Mouse (Mus musculus): ENCODE measurements around the gene Fam83e. TPM values are rescaled to one million over a fixed set of nuclear protein-coding genes. Genes with fewer than 3 reads are reported as not detected.

Fam83e gene
- polyA plus RNA-seq, 1 experiment from 2014 or later = 0.47 TPM

DNA sequence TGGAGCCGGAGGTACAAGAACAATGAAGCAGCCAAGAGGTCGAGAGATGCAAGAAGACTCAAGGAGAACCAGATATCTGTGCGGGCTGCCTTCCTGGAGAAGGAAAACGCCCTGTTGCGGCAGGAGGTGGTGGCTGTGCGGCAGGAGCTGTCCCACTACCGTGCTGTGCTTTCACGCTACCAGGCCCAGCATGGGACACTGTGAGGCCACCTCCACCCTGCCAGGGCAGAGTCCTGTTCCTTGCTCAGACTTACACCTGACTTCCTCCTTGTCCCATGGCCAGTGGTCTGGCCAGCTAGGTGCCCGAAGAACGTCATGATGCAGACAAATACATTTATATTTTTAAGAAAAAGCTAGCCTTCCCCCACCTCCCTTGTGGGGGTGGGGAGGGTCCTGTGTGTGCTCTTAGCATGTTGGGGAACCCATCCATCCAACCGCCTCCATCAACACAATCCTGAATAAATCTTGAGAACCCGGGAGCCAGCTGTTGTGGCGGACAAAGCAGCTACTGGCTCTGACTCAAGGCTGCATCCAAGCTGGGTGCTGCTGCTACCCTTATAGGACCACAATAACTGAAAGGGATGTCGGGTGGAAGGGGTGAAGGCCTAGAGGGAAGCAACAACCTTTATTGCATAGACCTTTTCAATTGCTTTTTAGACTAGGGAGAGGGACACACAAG, 11.2 kb upstream of the Fam83e start:
- Histone ChIP-seq H3K27ac (no peak overlapping the region), H3K9me3 (replicated peaks) (no peaks in the 10 kb centered on the region), H3K4me3 (replicated peaks) (no peak overlapping the region), H3K4me1 (replicated peaks) (peaks cover 71% of the 10 kb centered on the region), H3K4me2 (no peak overlapping the region), H3K27me3 (no peaks in the 10 kb centered on the region), H3K9ac (no peak overlapping the region), H3K36me3 (peaks cover 45% of the 10 kb centered on the region)
- DNase-seq (no peak), ATAC-seq (ENCODE audit: low read depth) (no peak)
- 69% methylated on average over 14 of the region's 14 CpGs for WGBS (ENCODE audit: insufficient replicate concordance)

DNA sequence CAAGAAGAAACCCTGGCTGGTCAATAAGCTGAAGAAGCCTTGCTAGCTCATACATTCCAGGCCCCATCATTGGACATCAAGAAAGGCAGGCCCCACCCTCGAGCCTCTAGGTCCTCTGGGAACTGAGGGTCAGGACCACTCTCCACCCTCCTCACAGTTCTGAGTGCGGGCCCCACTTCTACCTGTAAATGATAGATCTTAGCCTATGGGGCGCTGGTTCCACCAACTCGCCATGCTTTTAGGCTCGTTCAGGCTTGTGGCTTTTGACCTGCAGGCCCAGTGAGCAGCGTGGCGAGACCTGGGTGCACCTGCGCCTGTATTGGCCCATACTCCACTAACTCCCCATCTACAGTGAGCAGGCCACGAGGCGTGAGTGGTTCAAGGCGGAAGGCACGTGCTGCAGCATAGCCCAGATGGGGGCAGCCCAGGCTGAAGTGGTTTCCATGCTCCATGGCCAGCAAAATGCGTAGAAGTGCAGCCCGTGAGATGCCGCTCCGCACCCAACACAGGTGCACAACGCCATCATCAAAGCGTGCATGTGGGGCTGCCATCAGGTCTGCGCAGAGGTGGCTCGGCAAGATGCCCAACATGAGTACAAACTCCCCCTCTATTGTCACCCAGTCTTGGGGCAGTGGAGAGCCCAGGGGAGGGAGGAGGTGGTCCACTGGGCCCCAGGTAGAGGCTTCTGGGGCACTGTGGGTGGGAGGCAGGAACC, 10.4 kb upstream of the Fam83e start:
- peaks cover 45% of the 10 kb centered on the region for H3K36me3 ChIP-seq

GRCm38 (mm10) chr7:45711316-45712021, 9.5 kb upstream of the Fam83e start:
- DNase-seq (no peak), ATAC-seq (ENCODE audit: low read depth) (no peak)
- no peaks in the 10 kb centered on the region for H3K9me3 ChIP-seq (replicated peaks)
- no peak overlapping the region for H3K4me3 ChIP-seq (replicated peaks)
- H3K9ac ChIP-seq = no peak overlapping the region
- H3K4me1 ChIP-seq (replicated peaks) = peaks cover 69% of the 10 kb centered on the region
- 85% methylated on average over 24 of the region's 24 CpGs for WGBS (ENCODE audit: insufficient replicate concordance)
- no peak overlapping the region for H3K27ac ChIP-seq
- H3K4me2 ChIP-seq = no peak overlapping the region
- no peaks in the 10 kb centered on the region for H3K27me3 ChIP-seq
- H3K36me3 ChIP-seq = peaks cover 45% of the 10 kb centered on the region

More for the DNA sequence above, 10.4 kb upstream of the Fam83e start:
- H3K4me1 ChIP-seq (replicated peaks) = peaks cover 69% of the 10 kb centered on the region
- no peaks in the 10 kb centered on the region for H3K27me3 ChIP-seq
- DNase-seq (no peak), ATAC-seq (ENCODE audit: low read depth) (no peak)
- no peak overlapping the region for H3K27ac ChIP-seq
- no peak overlapping the region for H3K4me3 ChIP-seq (replicated peaks)
- H3K4me2 ChIP-seq = no peak overlapping the region
- H3K9ac ChIP-seq = no peak overlapping the region
- H3K9me3 ChIP-seq (replicated peaks) = no peaks in the 10 kb centered on the region
- WGBS (ENCODE audit: insufficient replicate concordance) = 85% methylated on average over 20 of the region's 20 CpGs

DNA sequence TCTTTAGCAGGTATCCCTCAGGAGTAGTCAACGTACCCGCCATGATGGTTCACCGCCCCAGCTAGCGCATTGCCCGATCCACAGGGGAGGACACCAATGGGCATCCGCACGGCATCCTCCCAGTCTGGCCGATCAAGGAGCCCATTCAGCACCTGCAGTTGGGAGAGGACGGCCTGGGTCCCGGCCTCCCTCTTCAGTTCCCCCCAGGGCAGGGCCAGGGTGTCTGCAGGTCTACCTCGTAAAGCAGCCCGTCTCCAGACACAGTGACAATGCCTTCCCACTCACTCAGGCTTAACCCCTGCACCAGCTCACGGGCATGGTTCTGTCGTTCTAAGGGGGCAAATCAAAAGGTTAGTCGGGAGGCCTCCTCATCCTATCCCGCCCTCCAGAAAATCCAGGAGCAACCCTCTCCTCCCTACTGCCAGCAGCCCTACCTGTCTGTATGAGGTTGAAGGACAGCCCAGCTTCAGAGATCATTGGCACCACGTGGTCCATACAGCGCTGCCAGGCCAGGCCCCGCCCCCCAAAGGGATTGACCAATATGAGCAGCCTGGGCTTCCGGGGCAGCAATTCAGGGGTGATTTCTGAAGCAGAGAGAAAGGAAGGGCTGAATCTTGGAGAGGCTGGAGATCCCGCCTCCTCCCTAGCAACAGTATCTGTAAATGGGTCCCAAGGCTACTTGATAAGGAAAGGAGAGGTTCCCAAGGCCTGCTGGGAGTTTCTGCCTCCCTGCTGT, 8.8 kb upstream of the Fam83e start:
- Histone ChIP-seq H3K9ac (no peak overlapping the region), H3K9me3 (replicated peaks) (no peaks in the 10 kb centered on the region), H3K4me2 (no peak overlapping the region), H3K27me3 (no peaks in the 10 kb centered on the region), H3K27ac (no peak overlapping the region), H3K36me3 (peaks cover 45% of the 10 kb centered on the region), H3K4me1 (replicated peaks) (peaks cover 69% of the 10 kb centered on the region), H3K4me3 (replicated peaks) (no peak overlapping the region)
- WGBS (ENCODE audit: insufficient replicate concordance) = 85% methylated on average over 21 of the region's 21 CpGs
- no peak for ATAC-seq (ENCODE audit: low read depth)
- no peak for DNase-seq

DNA sequence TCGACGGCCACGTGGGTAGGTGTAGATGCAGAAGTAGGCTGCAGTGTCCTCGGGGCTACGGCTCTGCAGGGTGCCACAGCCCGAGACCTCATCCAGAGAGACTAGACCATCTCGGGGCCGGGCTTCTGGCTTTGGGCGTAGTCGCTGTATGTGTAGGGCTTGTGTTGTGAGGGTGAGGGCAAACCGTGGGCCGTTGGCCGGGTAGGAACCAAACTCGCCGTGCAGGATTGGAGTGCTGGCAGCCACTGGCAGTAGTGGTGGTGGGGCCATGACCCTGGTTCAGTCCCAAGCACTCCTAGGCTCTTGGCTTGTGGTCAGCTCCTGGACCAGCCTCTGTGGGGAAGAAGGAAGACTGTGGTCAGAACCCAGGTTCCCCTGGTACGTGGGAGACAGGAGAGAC, 7.6 kb upstream of the Fam83e start:
- H3K9me3 ChIP-seq (replicated peaks) = no peaks in the 10 kb centered on the region
- H3K4me3 ChIP-seq (replicated peaks) = no peak overlapping the region
- H3K27ac ChIP-seq = no peak overlapping the region
- no peak overlapping the region for H3K4me2 ChIP-seq
- H3K9ac ChIP-seq = no peak overlapping the region
- DNase-seq = no peak
- peaks cover 45% of the 10 kb centered on the region for H3K36me3 ChIP-seq
- H3K4me1 ChIP-seq (replicated peaks) = peaks cover 58% of the 10 kb centered on the region
- ATAC-seq (ENCODE audit: low read depth) = no peak
- H3K27me3 ChIP-seq = no peaks in the 10 kb centered on the region
- 83% methylated on average over 16 of the region's 16 CpGs for WGBS (ENCODE audit: insufficient replicate concordance)

DNA sequence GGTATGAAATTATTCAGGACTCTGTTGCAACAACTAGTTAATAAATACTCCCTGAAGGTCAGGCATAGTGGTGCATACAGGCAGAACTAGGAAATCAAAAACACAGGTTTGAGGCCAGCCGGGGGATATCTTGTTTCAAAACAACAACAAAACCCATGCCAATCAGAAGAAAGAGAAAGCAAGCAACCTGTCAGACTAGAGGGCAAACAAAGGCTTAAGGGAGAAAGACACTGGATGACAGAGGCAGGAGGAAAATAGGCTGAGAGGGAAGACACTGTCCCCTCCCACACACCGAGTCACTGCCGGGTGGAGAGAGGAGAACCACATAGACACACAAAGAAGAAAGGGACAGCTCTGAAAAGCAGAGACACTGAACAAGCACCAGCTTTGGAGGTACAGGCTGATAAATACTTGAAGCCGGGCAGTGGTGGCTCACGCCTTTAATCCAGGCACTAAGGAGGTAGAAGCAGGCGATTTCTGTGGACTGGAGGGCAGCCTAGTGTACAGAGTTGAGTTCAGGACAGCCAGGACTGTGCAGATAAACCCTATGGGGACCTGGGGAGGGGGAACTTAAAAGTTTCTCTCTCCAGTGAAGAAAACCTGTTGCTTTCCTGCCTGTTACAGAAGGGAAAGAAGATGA, 7.0 kb upstream of the Fam83e start:
- 78% methylated on average over 6 of the region's 6 CpGs for WGBS (ENCODE audit: insufficient replicate concordance)
- Histone ChIP-seq H3K27me3 (no peaks in the 10 kb centered on the region), H3K4me2 (peak overlapping the region; percentile 96), H3K4me3 (replicated peaks) (peak overlapping the region; percentile 81), H3K4me1 (replicated peaks) (peaks cover 57% of the 10 kb centered on the region), H3K36me3 (peaks cover 45% of the 10 kb centered on the region), H3K27ac (peak overlapping the region; percentile 79), H3K9me3 (replicated peaks) (no peaks in the 10 kb centered on the region), H3K9ac (peak overlapping the region; percentile 78)
- DNase-seq (no peak), ATAC-seq (ENCODE audit: low read depth) (no peak)

DNA sequence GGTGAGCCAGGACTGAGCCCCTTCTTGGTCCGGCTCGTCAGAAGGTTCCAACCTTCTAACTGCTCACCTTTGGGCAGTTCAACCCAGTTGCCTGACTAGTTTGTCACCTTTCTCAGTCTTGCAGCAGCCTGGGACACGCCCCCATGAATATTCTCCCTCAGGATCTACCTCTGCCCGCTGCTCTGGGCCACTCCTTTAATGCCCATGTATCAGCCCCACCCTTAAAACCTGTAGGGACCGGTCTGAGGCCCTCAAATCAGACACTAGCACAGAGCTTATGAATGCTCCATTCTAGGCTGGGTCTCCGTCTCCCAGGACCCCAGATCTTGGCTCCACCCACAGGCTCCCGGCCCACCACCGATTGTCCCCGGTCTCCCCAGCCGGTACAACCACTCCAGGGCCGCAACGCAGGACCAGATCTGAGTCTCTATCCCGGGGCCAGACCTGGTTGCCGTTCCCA, 6.4 kb upstream of the Fam83e start:
- DNase-seq = no peak
- H3K9ac ChIP-seq = peak overlapping the region; percentile 78
- peaks cover 52% of the 10 kb centered on the region for H3K36me3 ChIP-seq
- peak overlapping the region; percentile 96 for H3K4me2 ChIP-seq
- no peaks in the 10 kb centered on the region for H3K27me3 ChIP-seq
- peaks cover 63% of the 10 kb centered on the region for H3K4me1 ChIP-seq (replicated peaks)
- ATAC-seq (ENCODE audit: low read depth) = peak; percentile 53
- H3K9me3 ChIP-seq (replicated peaks) = no peaks in the 10 kb centered on the region
- peak overlapping the region; percentile 81 for H3K4me3 ChIP-seq (replicated peaks)
- H3K27ac ChIP-seq = peak overlapping the region; percentile 79
- WGBS (ENCODE audit: insufficient replicate concordance) = 12% methylated on average over 14 of the region's 14 CpGs

- Histone ChIP-seq H3K4me2 (peak within 1 kb of the TSS; percentile 96), H3K36me3 (peaks cover 52% of the 10 kb centered on the region), H3K9me3 (replicated peaks) (no peaks in the 10 kb centered on the region), H3K4me1 (replicated peaks) (peaks cover 68% of the 10 kb centered on the region), H3K9ac (peak within 1 kb of the TSS; percentile 80), H3K27me3 (no peaks in the 10 kb centered on the region), H3K4me3 (replicated peaks) (peak within 1 kb of the TSS; percentile 81), H3K27ac (peak within 1 kb of the TSS; percentile 81)
- DNase-seq (peak; percentile 97), ATAC-seq (ENCODE audit: low read depth) (peak; percentile 88)
- WGBS (ENCODE audit: insufficient replicate concordance) = 7% methylated on average over 34 of the region's 34 CpGs
These were observed 5.8 kb upstream of the Fam83e start, which contains the start of gene Rpl18 for GRCm38 (mm10) chr7:45715090-45715708. Rpl18 (plus strand) TSS chr7:45715457.

- H3K4me3 ChIP-seq (replicated peaks) = peak overlapping the region; percentile 81
- WGBS (ENCODE audit: insufficient replicate concordance) = 45% methylated on average over 19 of the region's 19 CpGs
- H3K27me3 ChIP-seq = no peaks in the 10 kb centered on the region
- H3K27ac ChIP-seq = peak overlapping the region; percentile 81
- ATAC-seq (ENCODE audit: low read depth) (no peak), DNase-seq (no peak)
- H3K4me2 ChIP-seq = peak overlapping the region; percentile 96
- H3K36me3 ChIP-seq = peaks cover 52% of the 10 kb centered on the region
- H3K4me1 ChIP-seq (replicated peaks) = peaks cover 75% of the 10 kb centered on the region
- H3K9ac ChIP-seq = peak overlapping the region; percentile 80
- no peaks in the 10 kb centered on the region for H3K9me3 ChIP-seq (replicated peaks)
These were observed 5.1 kb upstream of the Fam83e start for GRCm38 (mm10) chr7:45715741-45716459.

- DNase-seq (no peak), ATAC-seq (ENCODE audit: low read depth) (no peak)
- 63% methylated on average over 3 of the region's 3 CpGs for WGBS (ENCODE audit: insufficient replicate concordance)
- Histone ChIP-seq H3K9me3 (replicated peaks) (no peaks in the 10 kb centered on the region), H3K36me3 (peaks cover 52% of the 10 kb centered on the region), H3K4me1 (replicated peaks) (peaks cover 81% of the 10 kb centered on the region), H3K27me3 (no peaks in the 10 kb centered on the region), H3K9ac (peak overlapping the region; percentile 80), H3K4me2 (peak overlapping the region; percentile 96), H3K27ac (peak overlapping the region; percentile 81), H3K4me3 (replicated peaks) (peak overlapping the region; percentile 81)
These were observed 4.6 kb upstream of the Fam83e start for GRCm38 (mm10) chr7:45716460-45716857.

Data from liver, embryonic 13.5 days (tissue).